Mouse (Mus musculus) embryonic facial prominence, embryonic 12.5 days (tissue): ENCODE measurements around the gene Ptk7. TPM values are rescaled to one million over a fixed set of nuclear protein-coding genes. Genes with fewer than 3 reads are reported as not detected.

Experiments
- ATAC-seq: fragments of 200-750 bp; cut with Nextera tagmentation; 2 replicates; pipeline ENCODE4 v1.8.0; 2017; ENCODE audit not compliant: insufficient number of reproducible peaks, insufficient read depth, low FRiP score, low TSS enrichment
- H3K27ac ChIP-seq: fragments of 300-500 bp; sonication (generic); 2 replicates; pipeline ENCODE4 v1.5.1; 2016; ENCODE audit warnings: mild to moderate bottlenecking
- H3K27me3 ChIP-seq: fragments of 300-500 bp; sonication (generic); 2 replicates; pipeline ENCODE4 v1.6.1; 2016; ENCODE audit warnings: mild to moderate bottlenecking, moderate library complexity
- H3K36me3 ChIP-seq: fragments of 300-500 bp; sonication (generic); 2 replicates; pipeline ENCODE4 v1.6.1; 2016; ENCODE audit warnings: mild to moderate bottlenecking
- H3K4me1 ChIP-seq: fragments of 300-500 bp; sonication (generic); 2 replicates; pipeline ENCODE4 v1.6.1; 2016
- H3K4me2 ChIP-seq: fragments of 300-500 bp; sonication (generic); replicated peaks from 2 replicates; pipeline ENCODE4 v1.6.1; 2016; ENCODE audit warnings: mild to moderate bottlenecking, moderate library complexity
- H3K4me3 ChIP-seq: fragments of 300-500 bp; sonication (generic); 2 replicates; pipeline ENCODE4 v1.5.1; 2016; ENCODE audit warnings: mild to moderate bottlenecking
- H3K9ac ChIP-seq: fragments of 300-500 bp; sonication (generic); 2 replicates; pipeline ENCODE4 v1.6.1; 2016; ENCODE audit warnings: mild to moderate bottlenecking, moderate library complexity
- H3K9me3 ChIP-seq: fragments of 300-500 bp; sonication (generic); 2 replicates; pipeline ENCODE4 v1.6.1; 2016; ENCODE audit warnings: mild to moderate bottlenecking, moderate library complexity
- WGBS: fragments of 180-500 bp; shearing (Covaris S2); methylation state at CpG from one replicate; pipeline ENCODE4 v1.1.7; 2016; 5-methylcytosine and 5-hydroxymethylcytosine counted together
- microRNA-seq: library from miRNA; unstranded; fragments of <30 nt; microRNA quantifications from one replicate; pipeline ENCODE4, GENCODE M21; 2017
- polyA plus RNA-seq: library from polyadenylated mRNA; unstranded; fragments of >200 nt; fragmentation: Nextera tagmentation; extraction: Ambion mirVana; gene quantifications from 2 replicates; pipeline ENCODE4 v1.2.1, GENCODE M21; 2016

Gene Ptk7
- polyA plus RNA-seq, 1 experiment from 2014 or later, result 134 TPM

DNA sequence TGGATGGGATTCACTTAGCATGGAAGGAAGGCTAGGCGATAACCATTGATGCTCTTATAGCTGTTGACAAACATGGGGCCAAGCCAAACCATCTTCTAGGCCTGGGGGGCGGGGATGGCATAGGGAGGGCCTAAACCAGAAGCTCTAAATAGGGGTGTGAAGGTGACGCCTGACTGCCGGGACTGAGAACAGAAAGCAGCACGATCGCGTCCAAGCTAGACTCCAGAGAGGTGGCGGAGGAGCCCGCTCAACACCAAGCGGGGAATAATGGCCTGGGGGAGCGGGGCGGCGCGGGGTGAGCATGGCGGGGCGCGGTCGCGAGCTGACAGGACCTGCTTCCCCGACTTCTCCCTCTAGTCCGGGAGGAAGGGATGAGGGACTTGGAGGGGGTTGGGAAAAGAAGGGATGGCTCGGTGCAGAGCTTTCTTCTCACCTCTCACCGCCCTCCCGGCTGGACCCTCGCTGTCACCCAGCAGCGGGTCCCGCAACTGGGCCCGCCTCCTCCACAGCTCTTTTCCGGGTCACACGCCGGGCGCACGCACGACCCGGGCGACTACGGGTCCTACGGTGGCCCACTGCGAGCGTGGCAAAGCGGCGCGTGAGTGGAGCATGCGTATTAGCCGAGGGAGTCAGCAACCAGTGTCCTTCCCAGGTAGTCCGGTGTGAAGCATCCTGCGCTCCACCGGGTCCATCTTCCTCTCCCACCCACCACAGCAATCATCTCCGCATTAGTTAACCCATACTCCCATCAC is 83.3 kb downstream of the Ptk7 start, which contains the start of gene Cul9:
Gene Cul9, minus strand, starts transcription at position 576 of the 752 bp plus-strand sequence.
- ATAC-seq, result peak; percentile 66
- Histone ChIP-seq H3K9ac (peak within 1 kb of the TSS; percentile 80), H3K9me3 (no peaks in the 10 kb centered on the region), H3K36me3 (peaks cover 32% of the 10 kb centered on the region), H3K4me2 (peak within 1 kb of the TSS; percentile 88), H3K27ac (0 out of 2 replicates have a peak within 1 kb of the TSS, but pooled peaks have one; percentile 23), H3K4me3 (peak within 1 kb of the TSS; percentile 63), H3K27me3 (peaks cover 11% of the 10 kb centered on the region; the same call in 1 of the 2 replicates), H3K4me1 (peaks cover 30% of the 10 kb centered on the region)
- 1% methylated on average over 49 of the region's 49 CpGs for WGBS

- Histone ChIP-seq H3K9ac (0 out of 2 replicates have a peak overlapping the region, but pooled peaks have one; percentile 0), H3K9me3 (no peaks in the 10 kb centered on the region), H3K27ac (no peak overlapping the region), H3K36me3 (peaks cover 26% of the 10 kb centered on the region), H3K4me1 (peaks cover 30% of the 10 kb centered on the region), H3K27me3 (peaks cover 13% of the 10 kb centered on the region; the same call in 1 of the 2 replicates), H3K4me3 (no peak overlapping the region), H3K4me2 (no peak overlapping the region)
- no peak for ATAC-seq
- WGBS, result 89% methylated on average over 12 of the region's 12 CpGs
Observed at GRCm38 (mm10) chr17:46543661-46544060, 85.6 kb downstream of the Ptk7 start.

GRCm38 (mm10) chr17:46525579-46526307 is 103.6 kb downstream of the Ptk7 start:
- Histone ChIP-seq H3K4me1 (peaks cover 4% of the 10 kb centered on the region; the same call in 1 of the 2 replicates), H3K9me3 (no peaks in the 10 kb centered on the region), H3K27ac (no peak overlapping the region), H3K27me3 (peaks cover 30% of the 10 kb centered on the region), H3K36me3 (peaks cover 4% of the 10 kb centered on the region; the same call in 1 of the 2 replicates), H3K4me3 (no peak overlapping the region), H3K4me2 (no peak overlapping the region), H3K9ac (no peak overlapping the region)
- 36% methylated on average over 12 of the region's 12 CpGs for WGBS
- ATAC-seq, result no peak

DNA sequence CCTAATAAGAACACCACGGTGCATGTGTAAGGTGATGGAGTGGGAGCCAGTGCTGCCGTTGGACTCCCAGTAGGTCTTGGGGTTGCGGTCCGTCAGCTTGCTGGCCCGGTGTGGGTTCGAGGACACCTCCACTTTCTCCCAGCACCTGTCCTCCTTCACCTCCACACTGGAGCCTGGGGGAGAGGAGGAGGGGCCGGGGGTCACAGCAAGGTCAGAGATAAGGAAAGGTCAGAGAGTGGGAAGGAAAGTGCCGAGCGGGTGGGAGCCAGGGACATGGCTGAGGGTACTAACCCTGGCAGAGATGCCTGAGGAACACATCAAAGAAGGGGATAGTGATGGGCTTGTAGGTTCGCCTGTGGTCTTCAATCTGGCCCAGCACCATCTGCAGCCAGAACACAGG is 104.2 kb downstream of the Ptk7 start:
- Histone ChIP-seq H3K27ac (no peak overlapping the region), H3K36me3 (peaks cover 4% of the 10 kb centered on the region; the same call in 1 of the 2 replicates), H3K9me3 (no peaks in the 10 kb centered on the region), H3K4me3 (no peak overlapping the region), H3K9ac (no peak overlapping the region), H3K4me2 (no peak overlapping the region), H3K4me1 (peaks cover 4% of the 10 kb centered on the region), H3K27me3 (peaks cover 33% of the 10 kb centered on the region)
- no peak for ATAC-seq
- 82% methylated on average over 10 of the region's 10 CpGs for WGBS

GRCm38 (mm10) chr17:46521963-46522668 is 107.2 kb downstream of the Ptk7 start:
- H3K4me1 ChIP-seq, result peaks cover 4% of the 10 kb centered on the region
- H3K9me3 ChIP-seq, result no peaks in the 10 kb centered on the region
- no peak overlapping the region for H3K27ac ChIP-seq
- H3K4me2 ChIP-seq, result no peak overlapping the region
- H3K27me3 ChIP-seq, result peaks cover 36% of the 10 kb centered on the region
- ATAC-seq, result no peak
- no peak overlapping the region for H3K9ac ChIP-seq
- H3K36me3 ChIP-seq, result peaks cover 4% of the 10 kb centered on the region; the same call in 1 of the 2 replicates
- no peak overlapping the region for H3K4me3 ChIP-seq
- WGBS, result 31% methylated on average over 24 of the region's 24 CpGs

DNA sequence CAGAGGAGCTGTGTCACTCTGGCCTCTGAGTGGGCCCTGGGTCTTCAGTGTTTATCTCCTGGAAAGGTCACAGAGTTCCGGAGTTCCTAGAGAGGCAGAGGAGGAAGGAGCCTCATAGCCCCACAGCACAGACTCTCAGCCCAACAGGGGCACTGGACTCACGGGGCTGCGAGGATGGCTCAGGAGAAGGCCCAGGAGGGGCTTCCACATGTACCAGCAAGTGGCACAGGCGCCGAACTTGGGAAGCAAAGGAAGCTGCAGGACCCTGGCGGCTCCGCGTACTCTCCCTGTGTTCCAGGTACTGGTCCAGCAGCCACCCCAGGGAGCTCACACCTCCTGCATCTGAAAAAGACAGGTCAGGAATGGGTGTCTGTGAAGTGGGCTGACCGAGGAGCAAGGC is 108.1 kb downstream of the Ptk7 start:
- peak overlapping the region; percentile 43 for H3K4me2 ChIP-seq
- peaks cover 36% of the 10 kb centered on the region for H3K27me3 ChIP-seq
- no peaks in the 10 kb centered on the region for H3K9me3 ChIP-seq
- peaks cover under 1% of the 10 kb centered on the region; the same call in 1 of the 2 replicates for H3K36me3 ChIP-seq
- 76% methylated on average over 9 of the region's 9 CpGs for WGBS
- H3K4me1 ChIP-seq, result peaks cover 4% of the 10 kb centered on the region
- H3K4me3 ChIP-seq, result 0 out of 2 replicates have a peak overlapping the region, but pooled peaks have one; percentile 25
- no peak for ATAC-seq
- H3K27ac ChIP-seq, result no peak overlapping the region
- H3K9ac ChIP-seq, result no peak overlapping the region

DNA sequence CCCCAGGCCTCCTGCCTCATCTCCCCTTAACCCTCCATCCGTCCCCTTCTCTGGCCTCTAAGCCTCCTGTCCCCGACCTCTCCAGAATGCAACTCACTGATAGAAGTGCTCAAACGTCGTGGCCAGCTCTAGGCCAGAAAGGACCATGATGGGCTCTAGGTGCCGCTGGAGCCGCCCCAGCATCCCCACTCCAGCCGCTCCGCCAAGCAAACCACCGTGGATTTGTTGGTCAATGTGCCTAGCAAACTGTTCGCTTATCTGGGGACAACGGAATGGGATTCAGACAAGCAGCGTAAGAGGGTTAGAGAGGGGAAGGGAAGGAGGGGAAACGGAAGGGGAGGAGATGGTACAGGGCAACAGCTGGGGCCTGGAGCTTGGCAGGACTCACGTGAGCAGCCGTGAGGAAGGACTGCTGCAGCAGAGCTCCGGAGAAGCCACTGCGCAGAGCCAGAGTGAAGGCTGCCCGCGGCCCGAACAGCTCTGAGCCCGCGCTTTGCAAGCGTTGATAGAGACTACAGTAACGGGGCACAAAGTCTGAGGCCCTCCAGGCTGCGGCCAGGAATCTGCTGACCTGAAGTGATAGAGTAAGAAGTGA is 108.8 kb downstream of the Ptk7 start:
- Histone ChIP-seq H3K4me1 (peaks cover 4% of the 10 kb centered on the region), H3K27ac (no peak overlapping the region), H3K27me3 (peaks cover 36% of the 10 kb centered on the region), H3K9ac (peak overlapping the region; percentile 34; the same call in 1 of the 2 replicates), H3K9me3 (no peaks in the 10 kb centered on the region), H3K4me3 (peak overlapping the region; percentile 25), H3K36me3 (no peaks in the 10 kb centered on the region), H3K4me2 (peak overlapping the region; percentile 43)
- WGBS, result 46% methylated on average over 25 of the region's 25 CpGs
- no peak for ATAC-seq

DNA sequence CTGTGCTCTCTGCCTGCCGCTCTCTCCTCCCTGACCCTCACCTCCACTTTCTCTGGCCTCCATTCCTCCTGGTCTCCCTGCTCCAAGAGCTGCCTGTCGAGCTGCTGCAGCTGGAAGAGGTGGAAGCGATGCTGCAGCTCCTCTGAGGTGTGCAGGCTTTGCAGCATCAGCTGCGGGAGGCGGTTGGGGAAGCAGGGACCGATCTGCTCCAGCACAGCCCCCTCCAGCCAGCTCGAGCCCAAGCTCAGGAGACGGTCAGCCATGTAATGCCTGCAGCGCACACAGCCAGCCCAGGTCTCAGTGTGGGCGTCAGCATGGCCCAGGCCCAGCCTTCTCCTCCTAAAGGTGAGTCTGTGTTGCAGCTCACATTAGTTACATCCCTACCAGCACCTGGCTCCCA is 109.3 kb downstream of the Ptk7 start:
- peak overlapping the region; percentile 34 for H3K9ac ChIP-seq
- H3K27me3 ChIP-seq, result peaks cover 33% of the 10 kb centered on the region
- no peak for ATAC-seq
- H3K9me3 ChIP-seq, result no peaks in the 10 kb centered on the region
- peak overlapping the region; percentile 43 for H3K4me2 ChIP-seq
- H3K4me3 ChIP-seq, result peak overlapping the region; percentile 25
- H3K36me3 ChIP-seq, result no peaks in the 10 kb centered on the region
- peaks cover 4% of the 10 kb centered on the region for H3K4me1 ChIP-seq
- 49% methylated on average over 10 of the region's 10 CpGs for whole genome bisulfite sequencing
- H3K27ac ChIP-seq, result no peak overlapping the region

Small RNAs within 50 kb of the gene (microRNA-seq; reads per million reads assigned to microRNA genes)
- gene Mir6976, result not detected

Other genes starting within 250 kb of the Ptk7 start
- gene Zfp318, start 245.8 kb downstream of the Ptk7 start, polyA plus RNA-seq, result 16.9 and 18.2 TPM in 2 replicates
- gene Crip3, start 200.6 kb downstream of the Ptk7 start, polyA plus RNA-seq, result 1.0 and 1.2 TPM in 2 replicates
- gene Slc22a7, start 191.0 kb downstream of the Ptk7 start, polyA plus RNA-seq, result not detected in 2 replicates
- 0.88 and 1.3 TPM in 2 replicates for gene Ttbk1, start 141.8 kb downstream of the Ptk7 start, polyA plus RNA-seq
- 58.2 and 63.4 TPM in 2 replicates for gene Dnph1, start 132.8 kb downstream of the Ptk7 start, polyA plus RNA-seq
- 12.4 and 13.4 TPM in 2 replicates for gene Cul9, start 83.1 kb downstream of the Ptk7 start, polyA plus RNA-seq
- gene Srf, start 73.3 kb downstream of the Ptk7 start, polyA plus RNA-seq, result 10.5 and 12.0 TPM in 2 replicates
- gene Klc4, start 16.5 kb upstream of the Ptk7 start, polyA plus RNA-seq, result 28.5 and 29.8 TPM in 2 replicates
- 98.1 and 102 TPM in 2 replicates for gene Mrpl2, start 16.7 kb upstream of the Ptk7 start, polyA plus RNA-seq
- 57.3 and 61.1 TPM in 2 replicates for gene Cul7, start 20.8 kb upstream of the Ptk7 start, polyA plus RNA-seq
- gene Rrp36, start 44.8 kb upstream of the Ptk7 start, polyA plus RNA-seq, result 62.6 and 67.6 TPM in 2 replicates
- gene Mea1, start 49.3 kb upstream of the Ptk7 start, polyA plus RNA-seq, result 170 and 174 TPM in 2 replicates
- 134 and 137 TPM in 2 replicates for gene Klhdc3, start 51.4 kb upstream of the Ptk7 start, polyA plus RNA-seq
- 110 and 111 TPM in 2 replicates for gene Ppp2r5d, start 75.6 kb upstream of the Ptk7 start, polyA plus RNA-seq
- 43.0 and 45.1 TPM in 2 replicates for gene Pex6, start 82.0 kb upstream of the Ptk7 start, polyA plus RNA-seq
- 0.69 and 0.74 TPM in 2 replicates for gene Gnmt, start 99.7 kb upstream of the Ptk7 start, polyA plus RNA-seq
- 61.2 and 63.1 TPM in 2 replicates for gene Cnpy3, start 122.7 kb upstream of the Ptk7 start, polyA plus RNA-seq
- 0.41 and 0.47 TPM in 2 replicates for gene Ptcra, start 134.2 kb upstream of the Ptk7 start, polyA plus RNA-seq
- 54.8 and 59.5 TPM in 2 replicates for gene 2310039H08Rik, start 143.1 kb upstream of the Ptk7 start, polyA plus RNA-seq
- gene Rpl7l1, start 153.2 kb upstream of the Ptk7 start, polyA plus RNA-seq, result 180 and 184 TPM in 2 replicates
- gene Bicral, start 229.0 kb upstream of the Ptk7 start, polyA plus RNA-seq, result 4.6 and 5.5 TPM in 2 replicates